Mouse (Mus musculus) limb, embryonic 15.5 days (tissue): ENCODE results near the gene Itih2. TPM values are rescaled to one million over a fixed set of nuclear protein-coding genes. Genes with fewer than 3 reads are reported as not detected.
A peak's percentile ranks its signal among the peaks of the same experiment; 100 is the strongest.

Experiments used
- ATAC-seq: fragments of 200-750 bp; cut with Nextera tagmentation; 2 replicates; pipeline ENCODE4 v1.8.0; 2017; ENCODE audit warnings: low read depth, moderate TSS enrichment; ENCODE audit not compliant: insufficient number of reproducible peaks, low FRiP score, low TSS enrichment
- H3K27ac ChIP-seq: fragments of 300-500 bp; sonication (generic); 2 replicates; pipeline ENCODE4 v1.5.1; 2015; ENCODE audit warnings: moderate library complexity, mild to moderate bottlenecking, inconsistent platforms
- H3K27me3 ChIP-seq: fragments of 300-500 bp; sonication (generic); 2 replicates; pipeline ENCODE4 v1.6.1; 2015; ENCODE audit warnings: inconsistent platforms
- H3K36me3 ChIP-seq: fragments of 300-500 bp; sonication (generic); 2 replicates; pipeline ENCODE4 v1.6.1; 2015; ENCODE audit warnings: inconsistent platforms
- H3K4me1 ChIP-seq: fragments of 300-500 bp; sonication (generic); 2 replicates; pipeline ENCODE4 v1.6.1; 2015; ENCODE audit warnings: inconsistent platforms
- H3K4me2 ChIP-seq: fragments of 300-500 bp; sonication (generic); 2 replicates; pipeline ENCODE4 v1.6.1; 2015; ENCODE audit warnings: mild to moderate bottlenecking, inconsistent platforms
- H3K4me3 ChIP-seq: fragments of 300-500 bp; sonication (generic); 2 replicates; pipeline ENCODE4 v1.5.1; 2015; ENCODE audit warnings: mild to moderate bottlenecking, inconsistent platforms
- H3K9ac ChIP-seq: fragments of 300-500 bp; sonication (generic); 2 replicates; pipeline ENCODE4 v1.6.1; 2015; ENCODE audit warnings: inconsistent platforms
- H3K9me3 ChIP-seq: fragments of 300-500 bp; sonication (generic); 2 replicates; pipeline ENCODE4 v1.6.1; 2016; ENCODE audit warnings: inconsistent platforms
- WGBS: fragments of 180-500 bp; shearing (Covaris S2); methylation state at CpG from one replicate; pipeline ENCODE4 v1.1.7; 2015; 5-methylcytosine and 5-hydroxymethylcytosine counted together
- polyA plus RNA-seq: library from polyadenylated mRNA; unstranded; fragments of >200 nt; fragmentation: Nextera tagmentation; extraction: Ambion mirVana; gene quantifications from 2 replicates; pipeline ENCODE4 v1.2.1, GENCODE M21; 2015

Gene Itih2
- polyA plus RNA-seq, 1 experiment from 2014 or later, result 0.79 TPM

GRCm38 (mm10) chr2:10142472-10143454, 11.6 kb upstream of the Itih2 start:
- WGBS, result 31% methylated on average over 8 of the region's 8 CpGs
- no peak overlapping the region for H3K4me3 ChIP-seq
- no peaks in the 10 kb centered on the region; the same call in 1 of the 2 replicates for H3K27me3 ChIP-seq
- H3K36me3 ChIP-seq, result no peaks in the 10 kb centered on the region
- no peaks in the 10 kb centered on the region for H3K9me3 ChIP-seq
- H3K9ac ChIP-seq, result no peak overlapping the region
- no peak overlapping the region for H3K4me2 ChIP-seq
- H3K27ac ChIP-seq, result no peak overlapping the region
- peak; percentile 15; the same call in 1 of the 2 replicates for ATAC-seq
- H3K4me1 ChIP-seq, result peaks cover 8% of the 10 kb centered on the region; the same call in 1 of the 2 replicates

GRCm38 (mm10) chr2:10140456-10140855, 9.3 kb upstream of the Itih2 start:
- no peak overlapping the region for H3K27ac ChIP-seq
- no peaks in the 10 kb centered on the region for H3K36me3 ChIP-seq
- no peak overlapping the region for H3K9ac ChIP-seq
- H3K4me3 ChIP-seq, result no peak overlapping the region
- 0 out of 2 replicates have a peak, but pooled peaks cover 3% of the 10 kb centered on the region for H3K4me1 ChIP-seq
- no peaks in the 10 kb centered on the region for H3K9me3 ChIP-seq
- no peaks in the 10 kb centered on the region; the same call in 1 of the 2 replicates for H3K27me3 ChIP-seq
- H3K4me2 ChIP-seq, result no peak overlapping the region
- WGBS, result 54% methylated on average over 5 of the region's 5 CpGs
- no peak for ATAC-seq

DNA sequence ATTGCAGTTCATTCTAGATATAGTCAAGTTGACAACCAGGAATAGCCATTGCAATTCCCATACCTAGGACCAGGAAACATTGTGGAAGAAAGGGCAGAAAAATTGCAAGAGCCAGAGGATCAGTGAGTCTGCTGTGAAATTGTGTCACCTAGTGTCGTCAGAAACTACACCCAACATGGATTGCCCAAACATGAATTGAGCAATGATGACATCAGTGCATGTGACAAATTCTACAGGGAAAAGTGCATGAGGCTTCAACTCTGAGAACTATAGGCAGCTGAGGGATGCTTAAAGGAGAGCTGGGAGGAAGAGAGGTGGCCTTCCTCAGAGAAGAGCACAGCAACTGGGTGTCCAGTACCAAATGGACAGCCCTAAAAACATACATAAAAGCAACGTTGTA, 6.1 kb upstream of the Itih2 start:
- H3K9me3 ChIP-seq, result no peaks in the 10 kb centered on the region
- no peak overlapping the region for H3K27ac ChIP-seq
- 0 out of 2 replicates have a peak, but pooled peaks cover 3% of the 10 kb centered on the region for H3K4me1 ChIP-seq
- H3K27me3 ChIP-seq, result no peaks in the 10 kb centered on the region
- 81% methylated on average over 2 of the region's 2 CpGs for WGBS
- ATAC-seq, result no peak
- H3K9ac ChIP-seq, result no peak overlapping the region
- H3K4me3 ChIP-seq, result no peak overlapping the region
- H3K36me3 ChIP-seq, result no peaks in the 10 kb centered on the region
- no peak overlapping the region for H3K4me2 ChIP-seq

DNA sequence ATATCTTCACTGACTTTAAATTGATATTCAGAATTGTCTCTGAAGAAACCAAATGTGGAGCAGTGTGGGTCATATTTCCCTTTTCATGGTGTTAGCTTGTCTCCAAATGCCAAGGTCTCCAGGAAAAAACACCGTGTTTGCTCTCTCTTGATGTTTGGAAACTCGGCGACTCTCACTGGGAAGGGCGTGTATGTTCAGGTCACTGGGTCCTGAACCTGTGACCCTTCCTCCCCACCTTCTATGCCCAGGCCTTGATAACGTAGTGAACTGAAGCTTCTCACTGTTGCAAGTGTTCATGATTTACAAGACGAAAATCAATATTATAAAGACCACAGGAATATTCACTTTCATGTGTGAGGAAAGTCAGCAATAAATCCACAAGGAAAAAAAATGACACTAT, 2.7 kb upstream of the Itih2 start:
- H3K9me3 ChIP-seq, result no peaks in the 10 kb centered on the region
- no peaks in the 10 kb centered on the region for H3K27me3 ChIP-seq
- no peak overlapping the region for H3K9ac ChIP-seq
- no peaks in the 10 kb centered on the region for H3K36me3 ChIP-seq
- no peak overlapping the region for H3K4me2 ChIP-seq
- no peak overlapping the region for H3K27ac ChIP-seq
- no peaks in the 10 kb centered on the region for H3K4me1 ChIP-seq
- WGBS, result 74% methylated on average over 6 of the region's 6 CpGs
- ATAC-seq, result no peak
- no peak overlapping the region for H3K4me3 ChIP-seq

- no peaks in the 10 kb centered on the region for H3K4me1 ChIP-seq
- no peak overlapping the region for H3K9ac ChIP-seq
- ATAC-seq, result no peak
- H3K4me2 ChIP-seq, result no peak overlapping the region
- H3K36me3 ChIP-seq, result no peaks in the 10 kb centered on the region
- WGBS, result 92% methylated on average over 1 of the region's 1 CpGs
- H3K27me3 ChIP-seq, result no peaks in the 10 kb centered on the region
- no peak overlapping the region for H3K27ac ChIP-seq
- H3K9me3 ChIP-seq, result no peaks in the 10 kb centered on the region
- H3K4me3 ChIP-seq, result no peak overlapping the region
Observed at GRCm38 (mm10) chr2:10132128-10132527, 932 bp upstream of the Itih2 start.

DNA sequence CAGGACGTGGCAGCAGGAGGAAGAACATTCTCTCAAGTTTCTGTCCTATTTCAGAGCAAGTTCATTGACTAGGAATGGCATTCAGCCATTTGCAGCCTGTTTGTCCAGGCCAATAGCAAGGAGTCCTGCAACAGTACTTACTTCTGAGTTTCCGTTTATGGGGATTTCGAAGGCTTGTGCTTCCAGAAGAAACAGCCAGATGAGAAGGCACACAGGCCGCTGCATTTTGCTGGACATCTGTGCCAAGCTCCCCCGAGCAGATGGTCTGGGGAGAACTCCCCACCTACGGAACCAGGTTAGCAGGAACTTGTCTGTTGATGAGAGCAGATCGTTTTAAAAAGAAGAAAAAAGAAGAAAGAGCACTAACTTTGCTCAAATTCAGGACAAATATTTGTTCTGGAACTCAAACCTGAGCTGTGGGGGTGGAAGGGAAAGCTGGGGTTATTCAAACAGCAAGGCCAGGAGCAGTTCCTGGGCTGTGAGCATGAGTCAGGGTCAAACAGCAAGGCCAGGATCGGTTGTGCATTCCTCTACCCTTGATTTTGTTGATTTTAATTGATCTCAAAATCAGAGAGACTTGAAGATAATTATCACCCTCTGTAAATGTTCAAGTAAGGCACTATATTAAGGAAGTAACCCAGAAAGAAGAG, 730 bp downstream of the Itih2 start:
- Histone ChIP-seq H3K4me2 (no peak overlapping the region), H3K4me3 (no peak overlapping the region), H3K27ac (no peak overlapping the region), H3K9ac (no peak overlapping the region), H3K27me3 (no peaks in the 10 kb centered on the region), H3K36me3 (no peaks in the 10 kb centered on the region), H3K4me1 (no peaks in the 10 kb centered on the region), H3K9me3 (no peaks in the 10 kb centered on the region)
- WGBS, result 48% methylated on average over 8 of the region's 8 CpGs
- no peak for ATAC-seq

- Histone ChIP-seq H3K36me3 (no peaks in the 10 kb centered on the region), H3K27me3 (no peaks in the 10 kb centered on the region), H3K9ac (no peak overlapping the region), H3K4me1 (no peaks in the 10 kb centered on the region), H3K4me3 (no peak overlapping the region), H3K4me2 (no peak overlapping the region), H3K27ac (no peak overlapping the region), H3K9me3 (no peaks in the 10 kb centered on the region)
- ATAC-seq, result no peak
- WGBS, result 75% methylated on average over 4 of the region's 4 CpGs
Observed at GRCm38 (mm10) chr2:10128571-10128970, 2.6 kb downstream of the Itih2 start.

- Histone ChIP-seq H3K27ac (no peak overlapping the region), H3K36me3 (no peaks in the 10 kb centered on the region), H3K27me3 (no peaks in the 10 kb centered on the region), H3K4me1 (no peaks in the 10 kb centered on the region), H3K4me3 (no peak overlapping the region), H3K9me3 (no peaks in the 10 kb centered on the region), H3K9ac (no peak overlapping the region), H3K4me2 (no peak overlapping the region)
- WGBS, result 84% methylated on average over 5 of the region's 5 CpGs
- ATAC-seq, result no peak
Observed at GRCm38 (mm10) chr2:10127471-10127870, 3.7 kb downstream of the Itih2 start.

- 88% methylated on average over 4 of the region's 4 CpGs for WGBS
- no peaks in the 10 kb centered on the region for H3K36me3 ChIP-seq
- no peak overlapping the region for H3K9ac ChIP-seq
- no peak overlapping the region for H3K4me3 ChIP-seq
- no peaks in the 10 kb centered on the region for H3K27me3 ChIP-seq
- no peak overlapping the region for H3K4me2 ChIP-seq
- H3K9me3 ChIP-seq, result no peaks in the 10 kb centered on the region
- no peak for ATAC-seq
- no peaks in the 10 kb centered on the region for H3K4me1 ChIP-seq
- H3K27ac ChIP-seq, result no peak overlapping the region
Observed at GRCm38 (mm10) chr2:10126122-10126521, 5.1 kb downstream of the Itih2 start.

DNA sequence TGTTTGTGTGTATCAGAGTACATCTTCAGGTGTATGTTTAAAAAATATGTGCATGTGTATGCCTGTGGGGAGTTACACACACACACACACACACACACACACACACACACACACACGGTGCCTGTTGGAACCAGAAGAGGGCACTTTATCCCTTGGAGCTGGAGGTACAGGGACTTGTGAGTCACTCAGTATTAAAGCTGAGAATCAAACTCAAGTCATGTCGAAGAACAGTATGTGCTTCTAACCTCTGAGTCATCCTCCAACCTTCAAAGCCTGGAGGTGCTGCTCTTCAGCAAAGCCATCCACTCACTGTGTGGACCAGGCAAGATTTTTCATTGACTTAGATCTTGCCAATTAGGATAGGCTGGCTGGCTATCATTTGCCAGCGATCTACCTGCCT, 9.4 kb downstream of the Itih2 start:
- Histone ChIP-seq H3K27me3 (no peaks in the 10 kb centered on the region), H3K36me3 (no peaks in the 10 kb centered on the region), H3K4me2 (no peak overlapping the region), H3K9me3 (no peaks in the 10 kb centered on the region), H3K4me1 (no peaks in the 10 kb centered on the region), H3K27ac (no peak overlapping the region), H3K4me3 (no peak overlapping the region), H3K9ac (no peak overlapping the region)
- 63% methylated on average over 3 of the region's 3 CpGs for WGBS
- ATAC-seq, result no peak

DNA sequence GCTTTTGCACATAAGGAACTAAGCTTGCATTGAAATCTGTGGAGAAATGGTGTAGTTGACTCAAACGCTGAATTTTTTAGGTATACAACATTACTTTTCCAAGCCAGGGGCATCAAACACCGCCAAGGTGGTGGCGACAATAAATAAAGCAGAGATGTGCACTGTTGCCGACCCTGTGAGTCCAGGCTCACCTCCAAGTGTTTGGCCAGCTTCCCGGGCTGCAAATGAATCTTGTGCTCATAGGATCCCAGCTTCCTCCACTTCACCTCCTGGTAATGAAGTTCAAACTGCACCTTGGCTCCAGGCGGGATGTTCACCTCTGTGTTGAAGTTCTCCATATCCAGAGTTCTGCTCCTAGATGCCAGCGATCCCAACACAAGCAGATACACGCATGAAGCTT, 11.9 kb downstream of the Itih2 start:
- H3K9ac ChIP-seq, result no peak overlapping the region
- H3K27ac ChIP-seq, result no peak overlapping the region
- H3K9me3 ChIP-seq, result no peaks in the 10 kb centered on the region
- no peak overlapping the region for H3K4me3 ChIP-seq
- 69% methylated on average over 8 of the region's 8 CpGs for WGBS
- no peak overlapping the region for H3K4me2 ChIP-seq
- H3K4me1 ChIP-seq, result no peaks in the 10 kb centered on the region
- no peaks in the 10 kb centered on the region for H3K27me3 ChIP-seq
- no peaks in the 10 kb centered on the region for H3K36me3 ChIP-seq
- no peak for ATAC-seq

DNA sequence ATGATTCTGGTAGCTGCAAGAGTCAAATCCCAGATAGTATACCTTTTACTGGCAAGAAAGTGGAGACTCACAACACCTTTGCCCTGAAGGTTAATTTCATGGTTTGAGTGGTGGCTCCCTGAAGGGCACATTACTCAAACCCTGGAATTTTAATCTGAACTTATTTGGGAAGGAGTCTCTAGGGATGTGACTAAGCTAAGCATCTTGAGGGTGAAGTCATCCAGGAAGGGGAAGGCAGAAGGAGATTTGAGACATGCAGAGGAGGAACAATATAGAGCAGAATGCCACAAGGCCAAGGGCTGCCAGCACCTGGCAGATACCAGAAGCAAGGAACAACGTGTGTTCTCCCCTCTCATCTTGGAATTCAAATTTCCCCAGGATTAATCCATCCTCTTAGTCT, 12.4 kb downstream of the Itih2 start:
- ATAC-seq, result no peak
- H3K27me3 ChIP-seq, result no peaks in the 10 kb centered on the region
- H3K9me3 ChIP-seq, result no peaks in the 10 kb centered on the region
- WGBS, result 56% methylated on average over 1 of the region's 1 CpGs
- no peak overlapping the region for H3K4me2 ChIP-seq
- H3K4me3 ChIP-seq, result no peak overlapping the region
- H3K4me1 ChIP-seq, result no peaks in the 10 kb centered on the region
- H3K36me3 ChIP-seq, result no peaks in the 10 kb centered on the region
- no peak overlapping the region for H3K27ac ChIP-seq
- no peak overlapping the region for H3K9ac ChIP-seq
